Mouse (Mus musculus): ENCODE measurements around the gene Plscr2.

DNA sequence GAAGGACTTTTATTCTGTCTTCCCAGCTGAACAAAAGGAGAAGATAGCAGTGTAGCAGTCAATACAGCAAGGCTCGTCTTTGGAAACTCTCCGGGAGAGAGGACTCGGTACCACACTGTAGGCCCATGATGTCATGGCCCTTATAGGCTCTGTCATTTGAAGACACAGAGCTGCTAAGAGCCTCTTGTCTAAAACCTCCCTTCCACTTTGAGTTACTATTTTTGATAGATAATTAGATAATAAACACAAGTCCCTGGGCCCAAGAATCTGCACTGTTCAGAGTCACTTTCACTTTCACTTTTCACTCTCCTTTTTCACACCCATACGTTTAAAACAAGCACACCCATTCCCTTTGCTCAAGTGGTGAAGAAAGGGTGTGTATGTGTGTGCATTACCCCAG is 9.7 kb upstream of the Plscr2 start:
- TF ChIP-seq CTCF (IDR thresholded peaks at IDR 0.05; ENCODE audit: insufficient read depth, low read depth, low read length) (no peak), POLR2A (IDR thresholded peaks at IDR 0.05; ENCODE audit: insufficient read depth, low read depth, low read length) (no peak)
